Mouse (Mus musculus): Measurements from ENCODE around the gene Mkln1.

DNA sequence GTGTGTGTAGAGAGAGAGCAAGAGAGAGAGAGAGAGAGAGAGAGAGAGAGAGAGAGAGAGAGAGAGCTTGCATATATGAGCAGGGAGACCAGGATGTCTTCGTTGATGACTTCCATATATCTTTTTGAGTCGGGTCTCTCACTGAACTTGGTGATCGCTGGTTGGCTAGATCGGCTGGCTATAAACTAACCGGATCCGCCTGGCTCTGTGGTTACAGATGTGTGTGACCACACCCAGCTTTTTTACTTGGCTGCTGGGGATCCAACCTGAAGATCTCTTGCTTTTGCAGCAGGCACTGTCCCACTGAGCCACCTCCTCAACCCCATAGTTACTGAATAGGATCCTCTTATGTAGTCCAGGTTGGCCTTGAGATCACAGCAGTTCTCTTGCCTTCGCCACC lies 15.5 kb upstream of the Mkln1 start:
- TF ChIP-seq CTCF (IDR thresholded peaks at IDR 0.05; ENCODE audit: control insufficient read depth, insufficient read depth, low read length) (no peak), POLR2A (IDR thresholded peaks at IDR 0.05; ENCODE audit: borderline replicate concordance, control insufficient read depth, low read depth, low read length) (no peak)

Data from bone marrow, adult 2 months (tissue).